Mouse (Mus musculus) c-Kit-positive CD71-positive TER-119-positive erythroid progenitor cells, embryonic 14.5 days (primary cell): Measurements from ENCODE around the gene Keg1.
"Not testable (repeated sequence)": the region's sequence is repeated elsewhere in the genome, so short reads cannot be mapped to it uniquely, and the experiment has no call there.

Experiments used
- DNase-seq: peaks from one replicate; pipeline ENCODE4 v3.0.0-alpha.2; 2013; ENCODE audit warnings: low spot score

Gene Keg1

GRCm38 (mm10) chr19:12695590-12695989 is at the start of gene Keg1:
Gene Keg1 (plus strand): TSS chr19:12695786.
- no peak for DNase-seq

GRCm38 (mm10) chr19:12649511-12649910 is 46.1 kb upstream of the Keg1 start:
- DNase-seq: no peak

- DNase-seq: no peak
Observed at GRCm38 (mm10) chr19:12666156-12666555, 29.4 kb upstream of the Keg1 start.

DNA sequence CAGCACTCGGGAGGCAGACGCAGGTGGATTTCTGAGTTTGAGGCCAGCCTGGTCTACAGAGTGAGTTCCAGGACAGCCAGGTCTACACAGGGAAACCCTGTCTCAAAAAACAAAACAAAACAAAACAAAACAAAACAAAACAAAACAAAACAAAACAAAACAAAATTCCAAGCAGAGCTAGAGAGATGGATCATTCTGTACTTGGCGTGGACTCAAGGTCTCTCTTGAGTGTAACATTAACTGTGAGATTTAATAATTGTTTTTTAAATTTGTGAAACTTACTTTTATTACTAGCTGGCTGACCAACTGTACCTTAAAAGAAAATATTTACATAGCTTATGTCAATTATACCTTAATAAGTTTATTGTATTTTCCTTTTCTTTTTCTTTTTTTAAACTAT is 27.0 kb upstream of the Keg1 start:
- DNase-seq: not testable (repeated sequence)

DNA sequence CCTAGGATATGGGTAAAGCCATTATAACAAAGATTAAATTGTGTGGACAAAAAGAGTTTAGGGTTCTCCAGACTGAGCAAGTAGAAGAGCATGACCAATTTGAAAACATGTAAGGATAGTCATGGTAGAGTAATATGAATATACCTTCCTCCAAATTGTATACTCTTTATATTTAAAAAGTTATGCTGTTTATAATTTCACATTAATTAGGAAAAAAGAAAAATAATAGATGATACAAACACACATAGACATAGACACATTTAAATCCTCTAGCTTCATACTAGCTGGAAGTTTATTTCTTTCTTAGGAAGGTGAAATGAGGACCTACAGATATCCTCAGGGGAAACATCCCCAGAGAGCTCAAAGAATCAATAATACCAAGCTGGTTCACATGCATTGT is 25.4 kb upstream of the Keg1 start, which contains the start of gene Olfr1442:
Gene Olfr1442, plus strand, starts transcription at position 301 of the 400 bp plus-strand sequence.
- DNase-seq: no peak

DNA sequence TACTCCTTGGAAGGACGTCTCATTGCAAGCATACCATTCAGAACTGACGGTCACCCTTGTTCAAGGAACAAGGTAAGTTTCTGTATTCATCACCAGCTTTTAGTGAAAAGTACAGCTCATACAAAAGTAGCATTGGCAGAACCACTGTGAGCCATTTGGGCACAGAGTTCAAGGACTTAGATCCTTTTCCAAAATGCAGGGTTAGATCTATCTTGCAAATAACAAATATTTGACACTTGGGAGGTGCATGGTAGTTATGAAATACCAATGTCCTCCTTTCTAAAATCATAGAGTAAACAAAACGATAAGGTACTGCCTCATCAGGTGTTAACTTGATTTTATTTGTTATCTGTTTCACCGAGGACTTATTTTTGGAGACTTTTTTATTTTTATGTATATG is 24.5 kb upstream of the Keg1 start:
- DNase-seq: no peak

DNA sequence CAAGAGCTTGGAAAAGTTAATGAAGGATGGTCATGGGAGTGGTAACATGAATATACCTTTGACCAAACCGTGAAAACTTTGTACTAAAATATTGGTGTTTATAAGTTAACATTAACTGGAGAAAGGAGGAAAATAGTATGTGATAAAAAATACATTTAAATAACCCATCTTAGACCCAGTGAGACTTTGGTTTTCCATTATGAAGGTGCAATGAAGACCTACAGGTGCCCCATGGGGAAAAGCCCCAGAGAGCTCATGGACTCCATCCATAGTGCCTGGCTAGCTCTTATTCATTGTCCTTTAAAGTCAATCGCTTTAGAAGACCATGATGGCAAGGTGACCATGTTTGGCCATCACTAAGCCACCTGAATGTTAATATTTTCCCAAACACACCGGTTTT is 17.8 kb upstream of the Keg1 start, which contains the start of gene Olfr1443:
Gene Olfr1443, plus strand, starts transcription at position 301 of the 400 bp plus-strand sequence.
- no peak for DNase-seq

DNA sequence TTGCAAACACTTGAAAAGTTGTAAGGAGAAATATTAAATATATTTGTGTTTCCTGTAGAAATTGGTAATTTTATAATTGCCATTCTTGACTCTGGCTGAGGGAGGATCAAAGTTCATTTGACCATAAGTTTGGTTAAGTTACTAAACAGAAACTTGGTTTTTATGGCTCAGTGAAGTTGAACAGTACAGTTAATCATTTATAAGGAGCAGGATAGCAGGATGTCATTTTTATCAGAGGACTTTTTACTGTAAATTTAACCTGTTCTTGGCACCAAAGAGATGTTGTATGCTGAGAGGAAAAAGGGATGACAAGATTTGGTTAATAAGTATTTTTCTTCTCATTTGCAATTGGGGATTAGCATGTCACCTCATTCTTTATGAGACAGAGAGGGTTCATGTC is 10.9 kb upstream of the Keg1 start:
- DNase-seq: no peak

DNA sequence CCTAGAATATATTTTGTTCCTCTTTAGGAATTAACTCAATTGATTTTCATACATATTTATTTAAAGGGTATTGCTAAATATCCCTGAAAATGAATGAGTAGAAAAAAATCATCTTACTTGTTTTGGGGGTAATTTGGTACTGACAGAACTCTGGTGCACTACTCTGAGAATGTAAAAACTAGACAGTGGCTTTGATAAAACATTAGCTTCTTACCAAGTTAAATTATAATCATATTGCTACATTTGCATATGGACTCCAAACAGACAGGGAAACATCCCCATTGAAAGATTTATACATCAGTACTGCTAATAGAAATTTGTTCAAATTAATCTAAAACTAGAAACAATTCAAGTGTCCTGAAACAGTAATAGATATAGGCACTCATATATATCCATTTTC is 10.4 kb upstream of the Keg1 start:
- no peak for DNase-seq

DNA sequence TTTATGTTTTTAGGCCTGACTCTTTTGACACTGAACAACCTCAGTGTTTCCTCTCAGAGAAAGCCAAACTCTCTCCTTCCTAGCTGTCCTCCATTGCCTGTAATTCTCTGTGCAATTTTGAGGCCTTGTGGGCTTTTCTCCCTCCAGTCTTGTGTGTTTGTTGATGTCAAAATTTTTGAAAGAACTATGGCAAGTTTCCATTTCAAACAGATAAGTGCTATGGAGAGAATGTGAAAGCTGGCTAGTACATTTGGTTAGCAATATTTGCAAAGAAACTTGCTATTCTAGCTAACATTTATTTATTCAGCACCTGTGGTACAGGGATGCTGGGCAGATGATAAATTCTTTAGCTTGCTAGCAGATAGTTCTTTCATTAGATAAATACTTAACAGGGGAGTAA is 635 bp downstream of the Keg1 start:
- no peak for DNase-seq

GRCm38 (mm10) chr19:12708458-12708857 is 12.9 kb downstream of the Keg1 start:
- no peak for DNase-seq

DNA sequence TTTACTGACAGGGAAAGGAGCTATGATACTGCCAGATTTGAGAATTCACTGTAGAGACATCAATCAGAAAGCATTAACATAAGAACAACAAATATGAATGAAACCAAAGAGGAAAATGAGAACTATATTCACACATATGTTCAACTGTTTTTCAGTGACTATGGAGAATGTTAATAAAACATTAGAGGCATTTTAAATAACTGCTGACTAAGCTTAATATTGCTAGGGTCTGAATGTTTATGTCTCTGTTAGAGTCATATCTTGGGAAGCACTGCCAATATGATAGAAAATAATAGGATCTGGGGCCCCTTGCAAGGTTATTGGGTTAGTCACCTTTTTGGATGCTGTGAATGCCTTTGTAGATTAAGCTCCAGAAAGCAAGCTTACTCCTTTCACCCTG is 13.4 kb downstream of the Keg1 start:
- no peak for DNase-seq

DNA sequence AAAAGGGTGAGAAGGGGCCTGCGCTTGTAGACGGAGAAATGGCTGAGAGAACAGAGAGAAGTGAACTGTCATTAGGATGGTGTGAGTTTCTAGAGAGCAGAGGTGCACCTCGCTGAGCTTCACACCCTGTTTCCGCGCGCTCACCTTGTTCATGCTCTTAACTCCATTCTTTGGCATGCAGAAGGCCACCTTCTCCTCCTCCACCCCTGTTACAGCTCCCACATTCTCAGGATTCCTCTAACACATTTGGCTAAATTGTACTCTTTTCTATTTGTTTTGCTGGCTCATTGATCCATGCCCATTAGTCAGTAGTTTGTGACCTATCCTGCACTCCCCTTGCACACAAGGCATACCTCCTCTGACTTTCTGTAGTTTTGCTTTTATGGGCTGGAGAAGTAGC is 23.6 kb downstream of the Keg1 start:
- DNase-seq: no peak

DNA sequence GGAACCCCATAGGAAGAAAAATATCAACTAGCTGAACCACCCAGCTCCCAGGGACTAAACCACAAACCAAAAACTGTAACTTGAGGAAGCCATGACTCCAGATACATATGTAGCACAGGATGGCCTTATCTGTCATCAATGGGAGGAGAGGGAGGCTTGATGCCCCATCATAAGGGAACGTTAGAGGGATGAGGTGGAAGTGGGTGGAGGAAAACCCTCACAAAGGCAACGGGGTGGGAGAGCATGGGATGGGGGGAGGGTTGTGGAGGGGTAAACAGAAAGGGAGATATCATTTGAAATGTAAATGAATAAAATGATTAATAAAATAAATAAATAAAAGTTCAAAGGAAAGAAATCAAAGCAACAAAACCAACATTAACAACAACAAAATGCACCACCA is 24.9 kb downstream of the Keg1 start:
- DNase-seq: no peak

DNA sequence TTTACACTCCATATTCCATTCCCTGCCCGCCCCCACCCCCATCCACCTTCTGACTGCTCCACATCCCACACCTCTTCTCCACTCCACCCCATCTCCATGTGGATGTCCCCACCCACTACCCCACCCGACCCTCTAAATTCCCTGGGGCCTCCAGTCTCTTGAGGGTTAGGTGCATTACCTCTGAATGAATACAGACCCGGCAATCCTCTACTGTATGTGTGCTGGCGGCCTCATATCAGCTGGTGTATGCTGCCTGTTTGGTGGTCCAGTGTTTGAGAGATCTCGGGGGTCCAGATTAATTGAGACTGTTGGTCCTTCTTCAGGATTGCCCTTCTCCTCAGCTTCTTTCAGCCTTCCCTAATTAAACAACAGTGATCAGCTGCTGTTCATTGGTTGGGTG is 25.3 kb downstream of the Keg1 start:
- not testable (repeated sequence) for DNase-seq

- not testable (repeated sequence) for DNase-seq
Observed at GRCm38 (mm10) chr19:12721596-12721995, 26.0 kb downstream of the Keg1 start.

DNA sequence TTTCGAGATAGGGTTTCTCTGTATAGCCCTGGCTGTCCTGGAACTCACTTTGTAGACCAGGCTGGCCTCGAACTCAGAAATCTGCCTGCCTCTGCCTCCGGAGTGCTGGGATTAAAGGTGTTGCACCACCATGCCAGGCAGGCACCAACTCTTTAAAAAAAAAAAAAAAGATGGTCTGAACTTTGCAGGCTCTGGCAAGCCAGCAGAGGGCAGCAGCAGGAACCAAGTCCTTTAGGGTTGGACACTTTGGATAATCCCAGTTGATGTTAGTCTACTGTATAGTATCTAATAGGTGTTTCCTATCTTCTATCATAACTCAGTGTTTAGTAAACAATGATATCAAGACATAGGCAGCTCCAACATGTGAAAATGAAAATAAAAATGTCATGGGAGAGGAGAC is 26.7 kb downstream of the Keg1 start:
- DNase-seq: no peak

- no peak for DNase-seq
Observed at GRCm38 (mm10) chr19:12725851-12726250, 30.3 kb downstream of the Keg1 start.

DNA sequence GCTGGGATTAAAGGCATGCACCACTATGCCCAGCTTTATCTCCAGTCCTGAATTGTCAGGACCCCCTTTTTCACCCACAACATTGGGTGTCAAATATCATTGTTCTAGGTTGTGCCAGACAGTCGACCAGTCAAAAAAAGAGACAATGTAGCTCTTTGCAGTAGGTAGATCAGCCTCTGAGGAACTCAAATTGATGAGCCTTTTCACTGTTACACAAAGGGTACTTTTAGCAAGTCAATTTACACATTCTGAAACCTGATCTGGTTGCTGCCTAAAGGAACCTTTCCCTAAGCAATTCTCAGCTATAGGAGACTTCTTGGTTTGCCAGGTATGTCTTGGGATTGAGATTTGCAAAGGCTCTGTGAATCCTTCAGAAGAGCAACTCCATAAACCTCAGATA is 35.5 kb downstream of the Keg1 start:
- DNase-seq: no peak

DNA sequence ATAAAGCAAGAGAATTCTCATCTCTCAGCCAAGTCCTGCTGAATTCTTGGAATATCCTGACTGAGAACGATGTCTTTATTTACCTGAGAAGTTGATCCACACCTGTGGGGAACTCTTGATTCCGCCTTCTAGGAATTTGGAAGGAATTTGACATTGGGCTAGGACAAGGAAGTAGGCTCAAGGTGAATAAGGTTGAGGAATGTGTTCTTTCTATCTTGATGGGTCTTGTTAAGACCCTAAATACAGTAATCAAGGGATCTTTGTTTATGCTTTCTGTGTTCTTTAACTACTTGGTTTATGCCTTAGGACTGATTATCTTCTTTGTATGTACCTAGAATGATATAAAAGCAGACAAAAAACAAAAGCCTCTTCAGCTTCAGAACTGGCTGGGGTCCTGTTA is 36.4 kb downstream of the Keg1 start:
- no peak for DNase-seq

DNA sequence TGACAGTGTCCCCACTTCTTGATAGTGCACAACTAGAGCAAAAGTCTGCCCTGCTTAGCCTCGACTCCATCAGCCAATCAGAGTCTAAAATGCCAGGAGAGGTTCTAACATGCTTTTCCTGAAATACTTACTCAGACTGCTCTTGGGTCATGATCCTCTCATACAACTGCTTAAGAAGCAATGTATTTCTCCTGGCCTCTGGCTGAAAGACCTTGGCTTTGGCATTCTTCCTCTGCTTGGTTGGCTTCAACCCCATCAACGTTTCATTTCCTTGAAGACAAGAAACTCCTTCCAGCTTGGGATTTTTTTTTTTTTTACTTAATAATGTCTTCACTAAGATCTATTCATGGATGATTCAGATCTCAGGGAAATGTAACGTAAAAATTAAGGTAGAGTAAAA is 60.7 kb downstream of the Keg1 start:
- DNase-seq: no peak

DNA sequence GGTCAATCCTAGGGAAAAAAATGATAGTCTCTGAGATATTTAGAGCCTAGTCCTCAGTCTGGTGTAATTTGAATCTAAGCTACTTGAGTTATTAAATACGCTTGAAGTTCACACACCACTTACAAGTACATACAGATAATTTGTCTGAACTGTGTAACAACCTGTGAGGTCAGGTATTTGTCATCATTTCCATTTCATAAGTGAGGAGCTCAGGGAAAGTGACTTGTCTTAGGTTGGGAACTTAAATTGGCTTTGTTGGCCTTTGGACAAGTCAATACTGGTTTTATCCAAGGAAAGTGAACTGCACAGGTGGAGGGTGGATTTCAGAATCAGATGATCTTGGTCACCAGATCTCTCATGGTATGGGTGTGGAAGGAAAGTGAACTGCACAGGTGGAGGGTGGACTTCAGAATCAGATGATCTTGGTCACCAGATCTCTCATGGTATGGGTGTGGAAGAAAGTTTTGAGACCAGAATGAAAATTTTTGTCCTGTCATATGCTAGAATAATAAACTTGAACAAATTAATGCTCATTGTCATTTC is 63.4 kb downstream of the Keg1 start:
- no peak for DNase-seq

- DNase-seq: no peak
Observed at GRCm38 (mm10) chr19:12759656-12760055, 64.1 kb downstream of the Keg1 start.

GRCm38 (mm10) chr19:12762212-12763130 is 66.9 kb downstream of the Keg1 start:
- DNase-seq: no peak
